ENCODE assay signal across 9 mouse cellular contexts in the genomic region with DNA sequence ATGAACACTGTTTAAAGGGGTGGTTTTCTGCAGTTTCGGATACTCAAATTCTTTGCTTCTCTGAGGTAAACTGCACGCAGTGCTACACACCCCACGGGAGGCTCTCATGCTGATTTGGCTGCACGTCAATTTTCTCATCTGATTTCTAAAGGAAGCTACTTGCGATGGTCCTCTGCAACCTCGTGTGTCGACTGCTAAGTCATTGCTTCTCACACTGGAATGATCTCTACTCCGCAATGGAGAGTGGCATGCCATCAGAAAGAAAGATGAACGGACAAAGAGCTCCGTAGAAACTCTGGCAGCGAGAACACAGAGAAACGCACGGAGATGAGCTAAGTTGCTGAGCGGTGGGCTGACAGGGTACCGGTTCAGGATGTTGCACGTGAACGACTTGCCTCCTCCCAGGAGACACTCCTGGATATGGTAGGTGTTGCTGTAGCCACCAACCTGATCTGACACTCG.
DNase-seq lines count a peak whose midpoint lies in the region; ATAC-seq lines count a peak whose summit lies in the region.
"Had no signal": no experiment of that assay in that cellular context is flagged by ENCODE, and none has a peak within 500 bp of the region (broad histone marks: within the 10 kb centered on the region; RNA-seq: fewer than 3 reads in every experiment).

No protein-coding gene starts in this region.

- H3K4me1 ChIP-seq in kidney, embryonic 16.5 days (ENCODE audit: insufficient read depth, low read length), result no peaks in the 10 kb centered on the region
- peaks cover 14% of the 10 kb centered on the region for H3K4me1 ChIP-seq in hindbrain, embryonic 12.5 days
- peaks cover 13% of the 10 kb centered on the region for H3K4me1 ChIP-seq in neural tube, embryonic 13.5 days (replicated peaks)

- no peak overlapping the region for H3K4me3 ChIP-seq in kidney, embryonic 16.5 days (ENCODE audit: low read length)
- peak overlapping the region; percentile 18 for H3K4me3 ChIP-seq in hindbrain, embryonic 12.5 days
- peak overlapping the region; percentile 25 for H3K4me3 ChIP-seq in neural tube, embryonic 13.5 days

- H3K27me3 ChIP-seq in kidney, embryonic 16.5 days (ENCODE audit: insufficient read depth, low read length), result peaks cover 3% of the 10 kb centered on the region; the same call in 1 of the 2 replicates
- no peaks in the 10 kb centered on the region for H3K27me3 ChIP-seq in hindbrain, embryonic 12.5 days
- H3K27me3 ChIP-seq in neural tube, embryonic 13.5 days, result no peaks in the 10 kb centered on the region

- 62% methylated on average over 18 of the region's 18 CpGs for WGBS in kidney, embryonic 16.5 days
- 50% methylated on average over 18 of the region's 18 CpGs for WGBS in hindbrain, embryonic 12.5 days
- WGBS in neural tube, embryonic 13.5 days, result 38% methylated on average over 18 of the region's 18 CpGs

- no peak overlapping the region for H3K9ac ChIP-seq in kidney, embryonic 16.5 days (replicated peaks; ENCODE audit: low read length)
- H3K9ac ChIP-seq in hindbrain, embryonic 12.5 days, result no peak overlapping the region
- H3K9ac ChIP-seq in neural tube, embryonic 13.5 days, result peak overlapping the region; percentile 52; the same call in 1 of the 2 replicates

- no peak for DNase-seq in kidney, postnatal 14 days
- DNase-seq in cerebellum, postnatal 4 days (ENCODE audit: low spot score in 2 of 2), result peak; percentile 4 to 27
- no peak for DNase-seq in MN1 (ENCODE audit: low spot score)
- DNase-seq in spleen, adult 12 weeks (ENCODE audit: low spot score), result no peak
- no peak for DNase-seq in spleen, postnatal 4 days (ENCODE audit: low spot score in 2 of 2)
- DNase-seq: heart, postnatal 36 days had no signal

- H3K9me3 ChIP-seq in kidney, embryonic 16.5 days (ENCODE audit: low read length), result no peaks in the 10 kb centered on the region
- no peaks in the 10 kb centered on the region for H3K9me3 ChIP-seq in hindbrain, embryonic 12.5 days (replicated peaks)
- no peaks in the 10 kb centered on the region for H3K9me3 ChIP-seq in neural tube, embryonic 13.5 days

- H3K4me2 ChIP-seq in kidney, embryonic 16.5 days (replicated peaks; ENCODE audit: low read depth, low read length), result peak overlapping the region; percentile 1; the same call in 1 of the 2 replicates
- peak overlapping the region; percentile 47 for H3K4me2 ChIP-seq in hindbrain, embryonic 12.5 days (replicated peaks)
- peak overlapping the region; percentile 51 for H3K4me2 ChIP-seq in neural tube, embryonic 13.5 days

- no peak for ATAC-seq in kidney, embryonic 16.5 days (ENCODE audit: low FRiP score, low TSS enrichment)
- ATAC-seq in hindbrain, embryonic 12.5 days (ENCODE audit: low FRiP score), result no peak; the same call in 1 of the 2 replicates
- ATAC-seq in neural tube, embryonic 13.5 days (ENCODE audit: low read depth), result 0 out of 2 replicates have a peak, but pooled peaks have one; percentile 59

- H3K36me3 ChIP-seq in kidney, embryonic 16.5 days (ENCODE audit: insufficient read depth, low read length), result no peaks in the 10 kb centered on the region
- H3K36me3 ChIP-seq in hindbrain, embryonic 12.5 days, result no peaks in the 10 kb centered on the region
- H3K36me3 ChIP-seq in neural tube, embryonic 13.5 days, result no peaks in the 10 kb centered on the region

- H3K27ac ChIP-seq in kidney, embryonic 16.5 days (ENCODE audit: low read length), result no peak overlapping the region
- peak overlapping the region; percentile 55 for H3K27ac ChIP-seq in hindbrain, embryonic 12.5 days
- peak overlapping the region; percentile 52 for H3K27ac ChIP-seq in neural tube, embryonic 13.5 days (replicated peaks)

Comparison
In these comparisons a context has a peak if more than half of its experiments do, and no peak if none do; other contexts are left out.
1. H3K4me2 ChIP-seq: peak in every context shown above with its lines; median percentile 51 in neural tube, embryonic 13.5 days; 47 in hindbrain, embryonic 12.5 days; 1 in kidney, embryonic 16.5 days.
2. DNase-seq: peak in cerebellum, postnatal 4 days (2 of 2); none in kidney, postnatal 14 days (single experiment), MN1 (single experiment), spleen, adult 12 weeks (single experiment) and spleen, postnatal 4 days (0 of 2).